Mouse (Mus musculus): ENCODE data around the gene Tnfrsf1a.

Gene Tnfrsf1a

DNA sequence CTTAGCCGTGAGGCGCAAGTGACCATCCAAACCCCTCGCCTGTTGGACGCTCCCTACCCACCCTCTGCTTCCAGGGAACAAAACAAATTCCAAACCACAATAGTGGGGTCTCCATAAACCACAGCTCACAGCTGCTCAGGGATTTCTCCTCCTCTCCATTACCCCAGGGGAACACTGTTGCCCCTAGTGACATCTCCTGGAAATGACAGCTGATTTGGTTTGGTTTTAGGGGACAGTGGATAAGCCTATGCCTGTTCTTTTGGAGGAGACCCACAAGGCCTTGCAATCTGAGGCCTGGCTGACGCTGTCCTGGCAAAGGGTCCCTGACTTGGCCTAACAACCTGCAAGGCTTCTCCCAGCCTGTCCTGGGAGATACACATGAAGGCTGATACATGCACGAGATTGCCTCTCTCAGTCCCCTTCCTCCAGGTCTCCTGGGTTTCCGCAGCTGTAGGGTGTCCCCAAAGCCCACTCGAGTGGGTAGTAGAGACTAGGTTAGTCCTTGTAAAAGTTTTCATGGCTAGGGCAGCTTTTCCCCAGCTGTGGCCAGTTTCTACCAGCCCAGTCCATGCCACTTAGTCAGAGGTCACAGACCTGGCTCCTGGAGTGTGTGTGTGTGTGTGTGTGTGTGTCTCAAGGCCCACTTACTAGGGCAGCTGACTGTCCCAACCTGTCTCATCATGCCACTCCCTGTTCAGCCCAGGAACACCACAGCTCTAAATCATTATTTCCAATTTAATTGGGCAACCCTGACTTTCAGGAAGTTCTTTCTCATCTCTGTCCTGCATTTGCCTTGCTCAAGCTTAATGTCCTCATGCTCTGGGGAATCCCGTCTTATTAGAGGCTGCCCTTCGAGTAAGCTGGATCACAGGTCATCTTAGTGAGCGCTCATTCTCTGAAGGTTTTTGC lies 36.2 kb downstream of the Tnfrsf1a start:
- DNase-seq (ENCODE audit: low spot score) = peak; percentile 35

DNA sequence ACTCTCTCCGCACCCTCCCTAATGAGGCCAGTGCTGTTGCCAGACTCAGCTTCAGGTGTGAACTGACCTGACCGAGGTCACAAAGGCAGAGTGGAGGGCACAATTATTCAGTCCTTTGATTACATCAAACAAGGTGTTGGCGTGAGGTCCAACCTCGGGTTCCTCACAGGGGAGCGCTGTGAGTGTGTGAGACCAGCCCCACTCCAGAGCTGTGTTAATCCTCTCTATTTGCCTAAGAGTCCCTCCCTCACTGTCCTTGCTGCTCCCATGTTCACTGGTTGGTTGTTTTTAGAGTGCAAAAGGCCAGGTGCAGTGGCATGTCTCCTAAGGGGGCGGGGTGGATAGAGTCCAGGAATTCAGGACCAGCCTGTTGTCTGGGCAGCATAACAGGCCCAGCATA lies 36.9 kb downstream of the Tnfrsf1a start:
- no peak for DNase-seq (ENCODE audit: low spot score)

DNA sequence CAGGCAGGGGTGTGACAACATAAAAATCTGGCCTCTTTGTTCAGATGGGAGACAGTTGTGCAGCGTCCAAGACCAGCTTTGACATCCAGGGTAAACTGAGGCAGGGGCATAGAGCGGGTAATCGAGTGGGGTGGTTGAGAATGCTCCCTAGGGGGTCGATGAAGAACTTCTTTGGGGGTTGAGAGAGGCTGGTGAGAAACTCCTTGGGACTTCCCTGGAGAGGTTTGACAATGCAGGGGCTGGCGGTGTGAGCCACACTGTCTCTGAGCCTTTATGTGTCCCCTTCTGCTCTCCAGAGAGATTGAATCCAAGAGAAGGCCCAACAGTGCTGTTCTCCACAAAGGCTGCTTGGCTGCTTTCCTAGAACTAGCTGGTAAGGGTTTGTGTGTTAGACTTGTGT lies 40.7 kb downstream of the Tnfrsf1a start:
- DNase-seq (ENCODE audit: low spot score) = no peak

DNA sequence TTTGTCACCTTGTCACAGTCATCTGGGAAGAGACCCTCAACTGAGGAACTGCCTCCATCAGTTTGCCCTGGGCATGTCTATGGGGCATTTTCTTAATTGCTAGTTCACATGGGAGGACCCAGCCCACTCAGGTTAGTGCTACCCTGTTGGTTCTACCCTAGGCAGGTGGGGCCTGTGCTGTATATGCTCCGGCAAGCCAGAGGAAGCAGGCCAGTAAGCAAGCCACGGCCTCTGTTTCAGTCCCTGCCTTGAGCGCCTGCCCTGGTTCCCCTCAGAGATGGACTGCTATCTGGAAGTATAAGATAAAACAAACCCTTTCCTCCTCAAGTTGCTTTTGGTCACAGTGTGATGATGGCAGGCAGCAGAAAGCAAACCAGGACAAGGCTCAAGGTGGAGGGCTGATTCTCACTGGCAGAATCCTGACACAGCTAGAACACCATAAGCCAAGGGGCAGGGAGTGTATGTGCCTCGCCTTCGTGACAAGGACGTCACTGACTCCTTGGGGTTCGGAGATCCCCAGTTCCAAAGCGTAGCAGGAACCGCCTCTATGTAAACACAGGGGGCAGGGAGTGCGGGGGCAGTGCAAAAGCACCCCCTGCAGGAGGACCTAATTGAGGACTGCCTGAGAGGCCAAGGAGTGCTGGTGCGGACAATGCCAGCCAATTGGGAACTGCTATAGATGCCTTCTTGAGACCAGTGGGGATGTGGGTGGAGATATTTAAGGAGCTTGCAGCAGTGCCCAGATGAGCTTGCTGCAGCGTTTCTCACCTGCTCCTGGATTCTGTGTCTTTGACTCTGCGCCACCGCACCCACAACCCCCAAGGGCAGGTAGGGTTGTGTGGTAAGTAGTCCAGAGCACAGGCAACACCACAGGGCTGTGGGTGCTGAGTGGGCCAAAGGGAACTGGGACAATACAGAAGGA lies 56.6 kb downstream of the Tnfrsf1a start:
- no peak for DNase-seq (ENCODE audit: low spot score)

DNA sequence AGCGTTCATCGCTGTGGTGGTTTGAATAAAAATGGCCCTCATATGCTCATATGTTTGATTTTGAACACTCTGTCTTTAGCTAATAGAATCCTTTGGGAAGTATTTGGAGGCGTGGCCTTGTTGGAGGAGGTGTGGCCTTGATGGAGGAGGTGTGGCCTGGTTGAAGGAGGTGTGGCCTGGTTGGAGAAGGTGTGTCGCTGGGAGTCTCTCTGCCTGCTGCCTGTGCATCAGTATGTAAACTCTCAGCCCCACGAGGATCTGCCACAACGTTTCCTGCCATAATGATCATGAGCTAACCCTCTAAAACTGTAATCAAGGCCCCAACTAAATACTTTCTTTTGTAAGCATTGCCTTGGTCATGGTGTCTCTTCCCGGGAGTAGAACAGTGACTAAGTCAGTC lies 58.1 kb downstream of the Tnfrsf1a start:
- DNase-seq (ENCODE audit: low spot score) = no peak

DNA sequence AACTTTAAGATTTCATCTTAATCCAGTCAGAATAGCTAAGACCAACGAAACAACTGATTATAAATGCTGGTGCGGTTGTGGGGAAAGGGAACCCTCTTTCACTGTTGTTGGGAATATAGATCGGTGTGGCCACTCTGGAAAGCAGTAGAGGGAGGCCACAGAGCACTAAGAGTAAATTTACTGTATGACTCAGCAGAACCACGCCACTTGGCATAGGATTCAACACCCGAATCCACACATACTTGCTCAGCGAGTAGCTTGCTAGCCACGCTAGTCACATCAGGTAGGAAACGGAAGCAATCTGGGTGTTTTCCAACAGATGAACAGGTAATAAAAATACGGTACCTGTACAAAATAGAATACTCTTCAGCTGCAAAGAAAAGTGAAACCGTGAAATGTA lies 58.5 kb downstream of the Tnfrsf1a start:
- DNase-seq (ENCODE audit: low spot score) = no peak

DNA sequence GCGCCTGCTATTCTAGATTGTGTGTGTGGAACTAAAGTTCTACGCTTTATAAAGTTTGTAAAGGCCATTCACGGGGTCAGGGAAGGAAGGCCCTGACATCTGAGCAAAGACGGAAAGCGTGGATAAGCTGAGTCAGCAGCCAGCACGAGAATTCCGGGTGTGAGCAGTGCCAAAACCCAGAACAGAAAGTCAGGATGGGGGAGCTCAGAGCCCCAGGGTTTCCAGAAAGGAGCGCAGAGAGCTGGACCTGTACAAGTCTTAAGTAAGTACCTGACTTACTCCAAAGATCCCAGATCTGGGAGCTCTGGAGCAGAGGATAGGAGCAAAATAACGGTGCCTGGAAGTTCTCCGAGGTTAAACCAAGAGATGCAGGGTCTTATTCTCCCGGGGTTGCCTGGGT lies 61.4 kb downstream of the Tnfrsf1a start:
- DNase-seq (ENCODE audit: low spot score) = no peak

DNA sequence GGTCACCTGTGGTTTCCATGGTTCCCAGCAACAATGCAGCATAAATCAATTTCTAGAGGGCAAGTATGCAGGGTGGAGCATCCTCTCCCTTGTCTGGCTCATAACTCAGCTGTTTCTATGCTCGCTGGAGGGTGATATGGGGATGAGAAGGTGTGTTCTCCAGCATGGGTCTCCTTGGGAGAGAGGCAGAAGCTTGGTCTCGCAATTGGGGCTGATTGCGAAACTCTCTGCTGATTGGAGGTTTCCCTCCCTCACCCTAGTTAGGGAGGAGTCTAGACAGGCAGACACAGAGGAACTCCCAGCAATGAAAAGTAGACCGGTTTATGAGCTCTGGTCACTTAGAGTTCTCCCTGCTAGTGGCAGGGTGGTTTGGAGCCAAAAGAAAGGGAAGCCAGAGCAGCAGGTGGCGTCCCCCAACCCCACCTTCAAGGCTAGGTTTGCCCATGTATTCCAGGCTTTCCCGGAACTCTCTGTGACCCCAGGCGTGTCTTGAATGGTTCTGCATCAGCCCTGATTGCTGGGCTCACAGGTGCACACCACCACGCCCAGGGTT lies 61.9 kb downstream of the Tnfrsf1a start:
- peak; percentile 61 for DNase-seq (ENCODE audit: low spot score)

DNA sequence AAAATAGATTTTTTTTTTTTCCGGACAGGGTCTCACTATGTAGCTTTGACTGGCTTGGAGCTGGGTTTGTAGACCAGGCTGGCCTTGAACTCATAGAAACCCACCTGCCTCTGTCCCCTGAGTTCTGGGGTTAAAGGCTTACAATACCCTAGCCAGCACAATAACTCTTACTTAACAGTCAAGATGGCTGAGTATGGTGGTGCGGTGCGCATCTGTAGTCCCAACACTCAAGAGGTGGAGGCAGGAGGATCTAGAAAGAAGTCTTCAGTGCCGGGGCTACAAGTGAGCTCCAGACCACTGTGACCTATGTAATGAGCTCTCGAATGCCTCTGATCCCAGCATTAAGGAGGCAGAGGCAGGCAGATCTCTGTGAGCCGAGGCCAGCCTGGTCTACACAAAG lies 62.5 kb downstream of the Tnfrsf1a start:
- DNase-seq (ENCODE audit: low spot score) = no peak
